Mouse (Mus musculus) liver, adult 2 months (tissue): ENCODE data around the gene Rpp25.

Experiments
- CTCF ChIP-seq: fragments of 200-500 bp; IDR thresholded peaks from 2 replicates; pipeline ENCODE4 v1.5.1; 2011; ENCODE audit warnings: low read depth, low read length, control low read depth
- POLR2A ChIP-seq: fragments of 200-500 bp; IDR thresholded peaks from 2 replicates; pipeline ENCODE4 v1.6.1; 2011; ENCODE audit warnings: low read length, control low read depth; ENCODE audit not compliant: insufficient read depth; ENCODE audit errors: extremely low read depth

- TF ChIP-seq CTCF (no peak), POLR2A (no peak)
Observed at GRCm38 (mm10) chr9:57526435-57526834, 22.6 kb downstream of the Rpp25 start.
